Mouse (Mus musculus) intestine, postnatal 0 days (tissue): ENCODE measurements around the gene Igsf9. TPM values are rescaled to one million over a fixed set of nuclear protein-coding genes. Genes with fewer than 3 reads are reported as not detected.

Experiments
- ATAC-seq: fragments of 200-750 bp; cut with Nextera tagmentation; 2 replicates; pipeline ENCODE4 v1.8.0; 2017; ENCODE audit warnings: mild to moderate bottlenecking, moderate TSS enrichment, moderate library complexity
- H3K27ac ChIP-seq: fragments of 300-500 bp; sonication (generic); 2 replicates; pipeline ENCODE4 v1.5.1; 2014; ENCODE audit warnings: mild to moderate bottlenecking, low read depth, low read length, moderate library complexity
- H3K27me3 ChIP-seq: fragments of 300-500 bp; sonication (generic); replicated peaks from 2 replicates; pipeline ENCODE4 v1.6.1; 2014; ENCODE audit warnings: low read length, mixed read lengths; ENCODE audit not compliant: control insufficient read depth, insufficient read depth
- H3K36me3 ChIP-seq: fragments of 300-500 bp; sonication (generic); 2 replicates; pipeline ENCODE4 v1.6.1; 2014; ENCODE audit warnings: mild to moderate bottlenecking, moderate library complexity; ENCODE audit not compliant: control insufficient read depth, insufficient read depth
- H3K4me1 ChIP-seq: fragments of 300-500 bp; sonication (generic); replicated peaks from 2 replicates; pipeline ENCODE4 v1.6.1; 2014; ENCODE audit warnings: antibody characterized with exemption, low read length, mixed read lengths; ENCODE audit not compliant: control insufficient read depth, insufficient read depth
- H3K4me2 ChIP-seq: fragments of 300-500 bp; sonication (generic); replicated peaks from 2 replicates; pipeline ENCODE4 v1.6.1; 2014; ENCODE audit warnings: low read depth, mild to moderate bottlenecking, moderate library complexity
- H3K4me3 ChIP-seq: fragments of 300-500 bp; sonication (generic); 2 replicates; pipeline ENCODE4 v1.5.1; 2014; ENCODE audit warnings: low read depth, low read length
- H3K9ac ChIP-seq: fragments of 300-500 bp; sonication (generic); 2 replicates; pipeline ENCODE4 v1.6.1; 2014; ENCODE audit warnings: mild to moderate bottlenecking, low read depth, low read length
- H3K9me3 ChIP-seq: fragments of 300-500 bp; sonication (generic); 2 replicates; pipeline ENCODE4 v1.6.1; 2016; ENCODE audit warnings: mixed run types; ENCODE audit not compliant: control insufficient read depth
- CTCF ChIP-seq: sonication (generic); IDR thresholded peaks from 2 replicates; pipeline ENCODE4 v1.5.1; 2016; ENCODE audit warnings: low read depth, mild to moderate bottlenecking, control low read depth, antibody characterized with exemption, moderate library complexity
- WGBS: fragments of 180-500 bp; shearing (Covaris S2); extraction: QIAGEN DNeasy Blood & Tissue Kit; methylation state at CpG from one replicate; pipeline ENCODE4 v1.1.7; 2014; 5-methylcytosine and 5-hydroxymethylcytosine counted together
- polyA plus RNA-seq: library from polyadenylated mRNA; unstranded; fragments of >200 nt; fragmentation: Nextera tagmentation; extraction: Ambion mirVana; gene quantifications from 2 replicates; pipeline ENCODE4 v1.2.1, GENCODE M21; 2015

Igsf9 gene
- polyA plus RNA-seq, 1 experiment from 2014 or later = 73.4 TPM

GRCm38 (mm10) chr1:172483361-172483660 lies 1.7 kb downstream of the Igsf9 start:
- peak; percentile 32 for TF ChIP-seq CTCF
- H3K36me3 ChIP-seq = 0 out of 2 replicates have a peak, but pooled peaks cover 17% of the 10 kb centered on the region
- H3K4me2 ChIP-seq = peak overlapping the region; percentile 76
- 0 out of 2 replicates have a peak overlapping the region, but pooled peaks have one; percentile 37 for H3K9ac ChIP-seq
- 27% methylated on average over 4 of the region's 4 CpGs for WGBS
- H3K4me3 ChIP-seq = peak overlapping the region; percentile 51
- H3K9me3 ChIP-seq = no peaks in the 10 kb centered on the region
- no peaks in the 10 kb centered on the region for H3K27me3 ChIP-seq
- H3K27ac ChIP-seq = peak overlapping the region; percentile 78
- ATAC-seq = no peak
- H3K4me1 ChIP-seq = peaks cover 6% of the 10 kb centered on the region; the same call in 1 of the 2 replicates

GRCm38 (mm10) chr1:172484236-172484635 lies 2.6 kb downstream of the Igsf9 start:
- H3K4me1 ChIP-seq = peaks cover 6% of the 10 kb centered on the region; the same call in 1 of the 2 replicates

GRCm38 (mm10) chr1:172484671-172485070 lies 3.1 kb downstream of the Igsf9 start:
- H3K9ac ChIP-seq = no peak overlapping the region

More at GRCm38 (mm10) chr1:172484236-172484635, 2.6 kb downstream of the Igsf9 start:
- TF ChIP-seq CTCF = no peak
- peak overlapping the region; percentile 51 for H3K4me3 ChIP-seq
- ATAC-seq = no peak
- no peak overlapping the region for H3K27ac ChIP-seq
- no peaks in the 10 kb centered on the region for H3K9me3 ChIP-seq
- no peaks in the 10 kb centered on the region for H3K27me3 ChIP-seq
- 0 out of 2 replicates have a peak, but pooled peaks cover 17% of the 10 kb centered on the region for H3K36me3 ChIP-seq
- 56% methylated on average over 11 of the region's 11 CpGs for WGBS
- peak overlapping the region; percentile 76 for H3K4me2 ChIP-seq
- H3K9ac ChIP-seq = 0 out of 2 replicates have a peak overlapping the region, but pooled peaks have one; percentile 37

GRCm38 (mm10) chr1:172485821-172486220 lies 4.2 kb downstream of the Igsf9 start:
- Histone ChIP-seq H3K9ac (peak overlapping the region; percentile 11; the same call in 1 of the 2 replicates), H3K4me1 (peaks cover 6% of the 10 kb centered on the region; the same call in 1 of the 2 replicates), H3K4me2 (peak overlapping the region; percentile 76), H3K4me3 (0 out of 2 replicates have a peak overlapping the region, but pooled peaks have one; percentile 11), H3K27ac (no peak overlapping the region; the same call in none of the 2 replicates), H3K9me3 (no peaks in the 10 kb centered on the region), H3K36me3 (0 out of 2 replicates have a peak, but pooled peaks cover 17% of the 10 kb centered on the region), H3K27me3 (no peaks in the 10 kb centered on the region)
- 64% methylated on average over 6 of the region's 6 CpGs for WGBS
- no peak for TF ChIP-seq CTCF
- no peak for ATAC-seq

More at GRCm38 (mm10) chr1:172484671-172485070, 3.1 kb downstream of the Igsf9 start:
- Histone ChIP-seq H3K27ac (no peak overlapping the region), H3K4me2 (peak overlapping the region; percentile 76), H3K9me3 (no peaks in the 10 kb centered on the region), H3K27me3 (no peaks in the 10 kb centered on the region), H3K36me3 (0 out of 2 replicates have a peak, but pooled peaks cover 17% of the 10 kb centered on the region), H3K4me3 (peak overlapping the region; percentile 51), H3K4me1 (peaks cover 6% of the 10 kb centered on the region; the same call in 1 of the 2 replicates)
- WGBS = 52% methylated on average over 13 of the region's 13 CpGs
- TF ChIP-seq CTCF = no peak
- ATAC-seq = no peak

DNA sequence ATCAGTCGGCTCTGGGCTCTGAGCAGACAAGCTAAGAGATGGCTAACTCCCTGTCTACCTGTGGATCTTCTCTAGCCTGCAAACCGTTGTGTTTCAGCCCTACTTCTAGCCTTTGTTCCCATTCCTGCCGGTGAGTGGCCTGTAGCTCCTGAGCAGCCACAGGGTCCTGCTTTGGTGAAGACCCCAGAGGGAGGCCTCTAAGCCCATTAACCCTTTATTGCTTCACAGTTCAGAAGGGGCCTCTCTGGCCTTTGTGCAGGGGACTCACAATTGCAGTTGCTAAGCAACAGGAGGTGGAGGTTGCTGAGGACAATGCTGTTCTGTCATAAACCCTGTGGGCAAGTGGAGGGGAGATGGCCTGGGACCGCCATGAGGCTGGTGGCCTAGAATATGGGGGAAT lies 4.6 kb downstream of the Igsf9 start:
- no peak for TF ChIP-seq CTCF
- 34% methylated on average over 4 of the region's 4 CpGs for WGBS
- Histone ChIP-seq H3K9me3 (no peaks in the 10 kb centered on the region), H3K36me3 (peaks cover 20% of the 10 kb centered on the region; the same call in 1 of the 2 replicates), H3K9ac (0 out of 2 replicates have a peak overlapping the region, but pooled peaks have one; percentile 11), H3K27ac (no peak overlapping the region; the same call in 1 of the 2 replicates), H3K4me3 (no peak overlapping the region), H3K27me3 (no peaks in the 10 kb centered on the region), H3K4me1 (peaks cover 6% of the 10 kb centered on the region; the same call in 1 of the 2 replicates), H3K4me2 (peak overlapping the region; percentile 76)
- ATAC-seq = no peak

- Histone ChIP-seq H3K9ac (no peak overlapping the region), H3K36me3 (peaks cover 25% of the 10 kb centered on the region; the same call in 1 of the 2 replicates), H3K4me2 (peak overlapping the region; percentile 76), H3K27me3 (no peaks in the 10 kb centered on the region), H3K4me3 (no peak overlapping the region), H3K27ac (no peak overlapping the region; the same call in 1 of the 2 replicates), H3K4me1 (peaks cover 6% of the 10 kb centered on the region; the same call in 1 of the 2 replicates), H3K9me3 (no peaks in the 10 kb centered on the region)
- no peak for TF ChIP-seq CTCF
- no peak for ATAC-seq
- 66% methylated on average over 5 of the region's 5 CpGs for WGBS
Observed at GRCm38 (mm10) chr1:172486651-172487050, 5.1 kb downstream of the Igsf9 start.
